Mouse (Mus musculus) retina, postnatal 7 days (tissue): ENCODE results near the gene Nrn1.

ENCODE experiments used
- DNase-seq: peaks from one replicate; pipeline ENCODE4 v3.0.0-alpha.2; 2012; ENCODE audit warnings: low read depth, low spot score

The Nrn1 gene

DNA sequence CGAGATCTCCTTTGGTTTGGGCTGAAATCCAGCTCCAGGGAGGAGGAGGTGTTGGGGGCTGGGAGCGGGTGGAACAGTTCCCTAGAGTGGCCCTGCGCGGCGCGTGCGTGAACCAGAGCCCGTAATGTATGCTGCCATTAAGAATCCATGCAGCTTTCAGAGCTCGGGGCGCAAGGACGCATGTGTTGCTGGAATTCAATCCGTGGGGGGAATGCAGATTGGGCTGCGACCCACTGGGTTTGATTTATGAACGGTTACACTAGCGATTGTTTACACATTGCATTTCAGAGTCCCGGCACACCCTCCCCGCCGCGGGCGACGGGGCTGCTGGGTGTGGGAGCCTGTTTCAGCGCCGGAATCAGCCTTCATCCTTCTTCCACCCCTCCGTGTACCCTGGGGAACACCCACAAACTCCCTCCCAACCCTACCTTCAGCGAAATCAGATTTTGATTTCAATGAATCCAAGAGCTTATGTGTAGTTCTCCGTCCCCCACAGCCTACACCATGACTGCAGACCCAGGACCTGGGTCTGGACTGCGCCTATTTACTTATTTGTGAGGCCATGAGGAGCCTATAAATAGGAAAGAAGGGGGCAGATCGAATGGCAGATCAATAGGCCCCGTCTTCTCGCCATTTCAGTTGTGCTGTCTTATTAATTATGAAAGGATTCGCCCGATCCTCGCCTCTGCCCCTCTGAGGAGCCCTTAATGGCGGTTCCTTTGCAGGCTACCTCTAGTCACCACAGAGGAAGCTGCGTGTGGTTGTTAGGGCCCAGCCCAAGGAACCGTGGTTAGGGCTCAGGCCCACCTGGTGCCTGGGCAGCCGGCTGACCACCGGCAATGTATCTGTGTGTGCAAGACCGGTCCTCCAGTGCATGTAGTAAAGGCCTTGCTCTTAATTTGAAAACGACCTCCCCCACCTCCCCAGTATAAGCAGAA lies 10.1 kb downstream of the Nrn1 start:
- no peak for DNase-seq

DNA sequence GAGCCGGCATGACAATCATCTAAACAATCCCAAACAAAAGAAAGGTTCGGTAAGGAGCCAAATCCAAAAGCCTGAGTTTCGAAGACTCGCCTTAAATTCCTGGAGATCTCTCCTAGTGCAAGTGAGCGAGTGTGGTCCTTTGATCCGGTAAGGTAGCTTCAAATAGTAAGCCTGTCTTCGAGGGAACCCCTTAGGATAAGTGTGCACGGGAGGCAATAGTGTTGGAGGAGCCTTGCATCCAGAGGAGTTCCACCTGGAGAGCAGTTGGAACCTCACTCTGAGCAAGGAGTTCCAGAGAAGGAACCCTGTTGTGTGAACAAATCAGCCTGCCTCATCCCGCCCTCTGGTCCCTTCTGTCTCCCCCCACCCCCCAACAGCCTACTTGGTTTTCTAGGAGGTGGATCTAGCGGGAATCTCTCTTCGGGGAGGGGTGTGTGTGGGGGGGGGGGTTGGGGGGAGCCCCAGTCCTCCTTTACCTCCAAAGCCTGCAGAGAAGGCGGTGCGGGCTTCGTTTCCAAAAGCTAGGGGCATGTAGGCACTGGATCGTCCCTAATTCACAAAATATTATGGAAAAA lies 11.1 kb downstream of the Nrn1 start:
- DNase-seq = no peak

DNA sequence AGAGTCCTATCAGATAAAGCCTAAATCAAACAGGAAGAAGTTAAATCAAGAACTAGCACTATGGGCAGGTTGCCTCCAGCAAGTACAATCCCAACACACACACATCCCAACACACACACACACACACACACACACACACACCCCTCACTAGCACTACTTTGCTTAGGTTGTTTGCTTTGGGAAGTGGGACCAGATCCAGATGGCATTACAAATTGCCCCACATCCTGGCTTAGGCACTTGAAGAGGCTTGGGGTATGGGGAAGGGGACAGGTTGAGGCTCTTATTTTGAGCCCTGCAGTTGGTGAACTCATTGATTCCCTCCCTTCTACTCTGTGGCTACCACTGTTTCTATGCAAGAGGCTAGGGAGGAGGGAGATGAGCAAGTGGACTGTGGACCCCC lies 12.6 kb downstream of the Nrn1 start:
- no peak for DNase-seq

DNA sequence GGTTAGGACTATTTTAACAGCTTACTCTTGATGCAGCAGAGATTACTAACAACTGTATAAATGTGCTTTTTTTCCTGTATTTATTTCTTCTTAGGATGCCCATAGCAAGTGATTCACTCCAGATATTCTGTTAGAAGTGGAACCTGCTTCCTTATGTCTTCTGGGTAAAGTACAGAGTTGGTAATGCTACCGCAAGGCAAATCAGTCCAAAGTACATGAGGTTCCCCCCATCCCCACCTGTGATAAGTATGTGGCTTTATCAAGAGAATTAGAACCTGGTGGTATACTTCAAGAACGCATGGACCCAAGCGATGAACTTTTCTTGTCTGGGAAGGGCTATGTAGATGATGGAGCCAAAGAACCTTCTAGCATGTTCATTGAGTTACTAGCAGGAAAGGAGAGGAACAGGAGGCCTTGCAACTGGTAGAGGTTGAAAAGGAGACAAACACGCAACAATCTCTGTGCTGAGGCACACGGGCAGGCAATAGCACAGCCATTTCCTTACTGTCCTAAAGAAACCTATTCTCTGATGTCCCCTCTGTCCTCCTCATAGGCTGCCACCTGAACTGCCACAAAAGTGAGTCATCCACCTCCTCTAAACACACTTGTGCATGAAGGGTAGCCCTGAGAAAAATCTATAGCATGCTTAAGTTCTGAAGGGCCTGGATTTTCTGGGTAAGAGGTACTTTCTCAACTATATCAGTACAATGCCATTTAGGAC lies 14.5 kb downstream of the Nrn1 start:
- DNase-seq = no peak

DNA sequence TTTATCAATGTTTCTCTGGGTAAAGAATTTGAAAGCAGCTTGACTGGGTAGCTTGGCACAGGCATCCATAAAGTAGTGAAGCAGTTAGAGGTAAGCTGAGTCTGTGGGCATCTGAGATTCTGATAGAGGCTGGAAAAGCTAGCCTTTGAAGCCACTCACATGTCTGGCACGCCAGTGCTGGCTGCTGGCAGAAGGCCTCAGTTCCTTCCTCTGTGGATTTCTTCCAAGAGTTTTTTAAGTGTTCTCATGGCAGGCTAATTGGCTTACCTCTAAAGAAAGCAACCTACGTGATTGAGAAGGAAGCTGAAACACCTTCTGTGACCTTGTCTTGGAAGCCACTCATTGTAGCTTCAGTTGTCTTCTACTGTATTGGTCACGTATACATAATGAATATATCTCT lies 17.6 kb downstream of the Nrn1 start:
- DNase-seq = no peak

DNA sequence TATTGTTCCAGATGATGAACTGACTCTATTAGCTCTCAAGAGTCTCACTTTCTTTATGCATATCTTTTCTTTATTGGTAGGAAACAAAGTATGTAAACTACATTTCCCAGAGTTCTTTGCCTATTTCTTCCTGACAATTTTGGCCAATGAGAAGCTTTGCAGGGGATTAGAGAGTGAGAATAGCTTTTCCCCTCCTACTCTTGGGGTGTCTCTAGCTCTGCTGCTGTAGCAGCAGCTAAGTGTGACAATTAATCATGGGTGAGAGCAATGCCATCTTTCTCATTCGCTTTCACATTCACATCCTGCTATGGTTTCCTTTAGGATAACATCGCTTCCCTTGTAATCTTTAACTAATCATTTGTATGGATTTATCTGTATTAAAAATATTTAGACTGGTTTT lies 18.2 kb downstream of the Nrn1 start:
- DNase-seq = no peak

DNA sequence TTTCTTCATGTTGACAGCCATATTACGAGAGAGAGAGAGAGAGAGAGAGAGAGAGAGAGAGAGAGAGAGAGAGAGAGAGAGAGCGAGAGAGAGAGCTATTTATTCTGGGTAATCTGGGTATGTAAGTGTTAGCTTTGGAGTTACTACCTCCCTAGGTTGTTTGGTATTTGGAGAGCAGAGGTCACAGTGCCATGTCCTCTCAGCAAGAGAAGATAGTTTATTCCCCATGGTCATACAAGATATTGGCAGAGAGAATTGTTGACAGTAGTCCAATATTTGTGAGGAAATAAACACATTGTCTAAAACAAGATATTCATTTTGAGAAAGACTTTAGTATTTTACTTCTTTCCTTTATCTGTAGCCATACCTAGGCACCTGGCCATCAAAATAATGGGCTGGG lies 20.8 kb downstream of the Nrn1 start:
- no peak for DNase-seq

DNA sequence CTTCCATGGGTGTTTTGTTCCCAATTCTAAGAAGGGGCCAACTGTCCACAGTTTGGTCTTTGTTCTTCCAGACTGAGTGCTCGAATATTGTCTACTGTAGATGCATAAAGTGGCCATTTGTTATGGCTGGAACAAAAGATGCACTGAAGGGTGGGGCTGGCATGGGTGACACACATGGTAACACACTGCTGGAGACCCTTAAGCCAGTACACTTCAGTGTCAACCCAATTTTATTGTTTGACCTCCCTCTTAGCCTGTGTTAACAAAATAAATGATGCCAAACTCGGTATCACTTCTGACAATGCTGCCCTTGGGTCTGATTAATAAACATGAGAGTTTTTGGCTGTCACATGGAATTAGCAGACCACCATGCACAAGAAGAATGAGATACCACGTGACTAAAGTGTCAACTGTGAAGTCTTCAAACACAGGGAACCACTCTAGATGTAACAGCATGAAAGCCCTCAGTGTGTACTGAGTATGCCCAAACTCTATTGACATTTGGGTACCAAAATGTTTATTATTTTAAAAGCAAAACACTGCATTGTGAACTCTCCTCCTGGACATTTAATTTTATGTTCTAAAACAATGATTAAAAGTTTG lies 27.7 kb downstream of the Nrn1 start:
- DNase-seq = no peak

DNA sequence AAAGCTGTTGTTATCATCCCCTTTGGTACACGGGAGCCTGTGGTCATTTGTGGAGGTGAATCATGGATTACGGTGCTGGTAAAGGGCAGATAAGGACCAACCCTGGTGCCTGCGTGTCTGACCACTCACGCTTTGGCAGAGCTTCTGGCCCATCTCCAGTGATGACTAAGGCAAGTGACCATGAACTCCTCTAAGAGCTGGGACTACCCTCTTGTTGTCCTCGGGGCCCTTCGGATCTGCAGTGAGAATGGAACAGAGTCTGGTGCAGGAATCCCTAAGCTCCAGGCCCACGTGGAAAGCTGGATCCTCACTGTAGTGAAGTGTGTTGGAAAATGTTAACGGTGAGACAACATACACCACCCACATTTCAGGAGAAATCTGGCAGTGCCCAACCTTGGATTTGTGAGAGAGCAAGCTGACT lies 38.6 kb downstream of the Nrn1 start:
- no peak for DNase-seq

DNA sequence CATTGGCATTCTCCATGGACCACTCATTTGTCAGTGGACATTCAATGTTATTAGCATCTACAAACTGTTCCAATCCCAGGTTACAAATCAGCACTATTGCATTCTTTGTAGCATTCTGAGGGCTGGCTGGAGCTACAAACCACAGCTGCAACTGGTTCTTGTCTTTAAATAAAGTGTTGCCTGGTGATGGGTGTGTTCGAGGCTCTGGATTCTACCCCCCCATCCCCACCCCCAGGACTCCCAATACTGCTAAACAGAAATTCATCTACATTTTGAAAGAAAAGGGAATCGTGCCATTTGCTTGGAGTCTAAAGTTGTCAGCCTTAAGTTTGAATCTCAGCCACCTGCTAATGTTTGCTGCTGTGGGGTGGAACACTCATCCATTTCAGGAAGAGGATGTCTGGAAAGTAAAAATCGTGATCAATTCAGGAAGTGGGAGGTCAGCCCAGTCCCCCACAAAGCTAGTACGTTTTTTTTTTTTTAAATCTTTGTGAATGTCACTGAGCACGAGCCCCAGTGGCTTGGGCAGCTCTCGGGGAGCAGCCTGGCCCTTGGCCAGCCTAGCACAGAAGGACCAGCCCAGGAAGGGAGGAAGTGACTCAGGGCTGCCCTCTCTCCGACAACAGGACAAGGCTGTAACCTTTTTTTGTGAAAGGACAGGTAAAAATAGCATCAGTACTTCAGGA lies 39.3 kb downstream of the Nrn1 start:
- no peak for DNase-seq

DNA sequence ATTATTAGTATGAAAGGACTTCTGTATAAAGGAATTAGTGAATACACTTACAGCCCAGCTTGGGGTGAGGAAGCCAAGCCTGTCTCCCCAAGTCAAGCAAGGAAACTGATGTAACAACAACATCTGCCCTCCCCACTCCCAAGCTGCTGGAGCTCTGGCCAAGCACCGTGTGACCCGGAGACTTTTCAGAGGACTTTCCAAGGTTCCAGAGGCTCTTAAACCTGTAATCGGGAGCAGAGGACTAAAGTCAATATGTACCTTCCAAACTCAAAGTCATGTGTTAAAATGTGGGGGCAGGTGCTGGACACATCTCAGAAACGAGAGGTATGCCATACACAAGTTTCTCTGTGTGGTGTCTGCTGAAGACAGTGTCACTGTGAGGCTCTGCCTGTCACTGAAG lies 51.4 kb downstream of the Nrn1 start:
- DNase-seq = no peak

DNA sequence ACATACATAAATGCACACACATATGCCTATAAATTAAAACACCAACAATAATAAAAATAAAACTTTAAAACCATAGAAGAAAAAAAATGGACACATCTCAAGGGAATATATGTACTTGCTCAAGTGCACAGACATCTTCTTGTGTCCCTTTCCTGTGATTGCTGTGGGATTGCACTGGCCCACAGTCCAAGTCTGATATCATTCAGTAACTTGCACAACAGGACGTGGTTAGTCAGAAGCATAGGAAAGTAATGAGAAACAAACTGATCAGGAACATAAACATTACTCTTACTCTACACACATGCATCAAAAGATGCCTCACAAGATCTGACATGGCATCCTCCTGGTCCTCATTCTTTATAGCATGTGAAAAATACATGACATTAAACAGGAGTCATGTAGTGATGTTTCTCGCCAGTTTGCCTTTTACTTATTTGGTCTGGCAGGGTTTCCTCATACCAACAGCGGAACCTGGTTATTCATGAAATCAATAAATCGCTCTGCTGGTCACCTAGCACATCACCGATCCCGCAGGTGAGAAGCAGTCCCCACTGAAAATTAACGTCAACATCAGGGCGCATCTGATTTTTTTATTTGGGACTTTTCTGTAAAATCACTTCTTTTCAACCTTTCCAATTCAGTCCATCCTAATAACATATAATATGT lies 54.1 kb downstream of the Nrn1 start:
- no peak for DNase-seq

DNA sequence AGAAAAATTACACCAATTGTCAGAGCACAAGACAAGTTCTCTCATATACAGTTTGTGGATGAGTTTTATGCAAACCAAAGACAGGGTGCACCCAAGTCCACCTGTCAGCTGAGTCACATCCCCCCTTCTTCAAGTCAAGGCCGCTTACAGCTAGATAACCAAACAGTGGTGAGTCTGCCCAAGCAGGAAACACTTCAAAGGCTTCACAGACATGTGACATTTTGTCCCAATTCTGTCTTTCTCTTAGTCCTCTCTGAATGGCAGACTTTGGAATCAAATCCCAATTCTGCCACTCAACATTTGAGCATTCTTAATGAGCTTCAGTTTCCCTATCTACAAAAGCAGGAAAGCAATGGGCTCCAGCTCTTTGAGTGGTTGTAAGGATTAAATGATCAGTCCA lies 55.6 kb downstream of the Nrn1 start:
- no peak for DNase-seq
